Mouse (Mus musculus): Measurements from ENCODE around the gene Cyp2f2. TPM values are rescaled to one million over a fixed set of nuclear protein-coding genes. Genes with fewer than 3 reads are reported as not detected.
A peak's percentile ranks its signal among the peaks of the same experiment; 100 is the strongest.

Gene Cyp2f2
- total RNA-seq, 2 experiments from 2014 or later, result not detected

DNA sequence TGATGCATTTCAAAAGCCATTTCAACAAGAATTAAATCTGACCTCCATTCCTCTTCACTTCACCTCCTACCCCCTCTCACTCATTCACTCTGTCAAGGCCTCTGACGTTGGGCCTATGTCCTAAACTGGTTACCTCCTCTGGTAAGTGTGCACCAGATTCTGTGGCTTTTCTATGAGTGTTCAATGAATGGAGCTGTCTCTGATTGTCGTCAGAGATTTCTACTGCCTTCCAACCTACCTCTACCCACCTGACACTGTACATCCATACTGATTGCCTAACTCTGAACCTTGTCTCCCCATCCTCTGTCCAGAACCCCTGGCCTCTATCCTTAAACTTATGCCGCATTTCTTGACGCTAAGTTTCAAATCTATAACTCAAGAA, 58.2 kb downstream of the Cyp2f2 start:
- peak; percentile 1; the same call in 1 of the 2 replicates for ATAC-seq (replicated peaks; ENCODE audit: poor library complexity)

DNA sequence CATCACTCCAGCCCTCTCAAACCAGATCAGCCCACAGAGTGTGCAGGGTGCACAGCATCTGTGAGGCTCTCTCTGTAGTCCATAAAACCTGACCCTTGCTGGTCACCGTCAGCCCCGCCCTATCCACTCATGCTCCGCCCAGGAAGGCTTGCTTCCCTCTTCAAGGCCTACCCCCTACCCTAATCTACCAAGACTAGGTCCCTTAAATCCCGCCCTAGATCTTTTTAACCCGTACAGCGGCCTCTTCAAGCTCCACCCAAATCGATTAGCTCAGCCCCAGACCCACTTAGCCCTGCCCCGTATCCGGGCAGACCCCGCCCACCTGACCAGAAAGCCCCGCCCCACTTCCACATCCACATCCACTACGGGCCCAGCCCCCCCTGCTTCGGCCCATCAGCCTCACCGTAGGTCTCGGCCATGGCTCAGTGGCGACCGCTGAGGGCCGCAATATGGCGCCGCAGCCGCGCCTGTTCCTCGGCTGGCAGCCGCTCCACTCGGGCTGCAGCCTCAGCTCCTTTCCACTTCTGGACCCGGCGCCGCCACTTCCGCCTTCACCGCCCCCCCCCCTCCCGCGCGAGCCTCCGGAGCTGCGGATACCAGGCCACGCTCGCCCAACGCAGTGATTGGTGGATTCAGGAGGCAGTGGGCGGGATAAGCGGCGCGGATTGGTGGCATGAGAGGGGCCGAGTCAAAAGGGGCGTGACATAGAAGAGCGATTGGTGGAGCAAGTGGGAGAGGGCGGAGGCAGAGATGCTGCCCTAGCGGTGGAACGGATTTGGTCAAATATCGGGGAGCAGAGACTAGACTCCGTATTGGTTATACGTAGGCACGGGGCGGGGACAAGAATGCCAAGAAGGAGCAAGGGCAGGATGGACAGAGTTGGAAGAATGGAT, 58.9 kb downstream of the Cyp2f2 start, which contains the start of gene Rab4b:
Rab4b (minus strand) TSS at position 573 of the 893 bp plus-strand sequence.
- peak; percentile 91 for ATAC-seq (replicated peaks; ENCODE audit: poor library complexity)

GRCm38 (mm10) chr7:27179217-27179918, 59.7 kb downstream of the Cyp2f2 start:
- ATAC-seq (replicated peaks; ENCODE audit: poor library complexity), result no peak

- no peak for ATAC-seq (replicated peaks; ENCODE audit: poor library complexity)
Measured at GRCm38 (mm10) chr7:27180036-27180435, 60.3 kb downstream of the Cyp2f2 start.

GRCm38 (mm10) chr7:27180837-27181695, 61.4 kb downstream of the Cyp2f2 start, which contains the start of the genes Gm21983 and Mia:
Gene Gm21983 (minus strand): TSS chr7:27181086.
Gene Mia (minus strand): TSS chr7:27181157.
- no peak for ATAC-seq (replicated peaks; ENCODE audit: poor library complexity)

GRCm38 (mm10) chr7:27182498-27182897, 62.8 kb downstream of the Cyp2f2 start:
- no peak for ATAC-seq (replicated peaks; ENCODE audit: poor library complexity)

Other genes with a start within 250 kb of the Cyp2f2 start
- not detected in 2 replicates for gene Cyp2a22, start 180.5 kb upstream of the Cyp2f2 start, total RNA-seq (2015)
- gene Cyp2a22, start 180.5 kb upstream of the Cyp2f2 start, total RNA-seq (2017), result not detected in 2 replicates
- gene Cyp2a12, start 90.8 kb upstream of the Cyp2f2 start, total RNA-seq (2015), result not detected in 2 replicates
- gene Cyp2a12, start 90.8 kb upstream of the Cyp2f2 start, total RNA-seq (2017), result not detected in 2 replicates
- gene Cyp2t4, start 33.8 kb downstream of the Cyp2f2 start, total RNA-seq (2015), result not detected in 2 replicates
- not detected in 2 replicates for gene Cyp2t4, start 33.8 kb downstream of the Cyp2f2 start, total RNA-seq (2017)
- 7.8 and 7.9 TPM in 2 replicates for gene Egln2, start 46.9 kb downstream of the Cyp2f2 start, total RNA-seq (2015)
- gene Egln2, start 46.9 kb downstream of the Cyp2f2 start, total RNA-seq (2017), result 26.2 and 26.3 TPM in 2 replicates
- gene Rab4b, start 59.0 kb downstream of the Cyp2f2 start, total RNA-seq (2015), result 43.2 and 43.5 TPM in 2 replicates
- gene Rab4b, start 59.0 kb downstream of the Cyp2f2 start, total RNA-seq (2017), result 8.5 and 9.8 TPM in 2 replicates
- not detected in 2 replicates for gene Gm21983, start 61.2 kb downstream of the Cyp2f2 start, total RNA-seq (2015)
- gene Gm21983, start 61.2 kb downstream of the Cyp2f2 start, total RNA-seq (2017), result not detected in 2 replicates
- gene Mia, start 61.2 kb downstream of the Cyp2f2 start, total RNA-seq (2015), result 0.24 TPM in 1 of 2 replicates, not detected in the other
- not detected in 2 replicates for gene Mia, start 61.2 kb downstream of the Cyp2f2 start, total RNA-seq (2017)
- gene BC024978, start 75.9 kb downstream of the Cyp2f2 start, total RNA-seq (2015), result 6.0 and 6.1 TPM in 2 replicates
- 0.58 and 1.0 TPM in 2 replicates for gene BC024978, start 75.9 kb downstream of the Cyp2f2 start, total RNA-seq (2017)
- gene Snrpa, start 76.4 kb downstream of the Cyp2f2 start, total RNA-seq (2015), result 206 and 215 TPM in 2 replicates
- gene Snrpa, start 76.4 kb downstream of the Cyp2f2 start, total RNA-seq (2017), result 88.4 and 96.6 TPM in 2 replicates
- 1.7 and 1.9 TPM in 2 replicates for gene Itpkc, start 108.8 kb downstream of the Cyp2f2 start, total RNA-seq (2015)
- gene Itpkc, start 108.8 kb downstream of the Cyp2f2 start, total RNA-seq (2017), result 2.5 and 2.7 TPM in 2 replicates
- 8.4 and 11.8 TPM in 2 replicates for gene Coq8b, start 113.1 kb downstream of the Cyp2f2 start, total RNA-seq (2015)
- gene Coq8b, start 113.1 kb downstream of the Cyp2f2 start, total RNA-seq (2017), result 10.9 and 14.8 TPM in 2 replicates
- gene Numbl, start 138.5 kb downstream of the Cyp2f2 start, total RNA-seq (2015), result 0.37 and 1.3 TPM in 2 replicates
- 0.57 and 0.83 TPM in 2 replicates for gene Numbl, start 138.5 kb downstream of the Cyp2f2 start, total RNA-seq (2017)
- 0.05 TPM in 1 of 2 replicates, not detected in the other for gene Ltbp4, start 217.8 kb downstream of the Cyp2f2 start, total RNA-seq (2015)
- not detected in 2 replicates for gene Ltbp4, start 217.8 kb downstream of the Cyp2f2 start, total RNA-seq (2017)
- 18.8 and 23.9 TPM in 2 replicates for gene Shkbp1, start 236.1 kb downstream of the Cyp2f2 start, total RNA-seq (2015)
- 10.7 and 11.0 TPM in 2 replicates for gene Shkbp1, start 236.1 kb downstream of the Cyp2f2 start, total RNA-seq (2017)
- not detected in 2 replicates for gene Gm20479, start 237.5 kb downstream of the Cyp2f2 start, total RNA-seq (2015)
- gene Gm20479, start 237.5 kb downstream of the Cyp2f2 start, total RNA-seq (2017), result not detected in 2 replicates

All from megakaryocyte progenitor cell, adult 5-6 weeks (primary cell).